Mouse (Mus musculus): Measurements from ENCODE around the gene Rgs4. TPM values are rescaled to one million over a fixed set of nuclear protein-coding genes. Genes with fewer than 3 reads are reported as not detected.

Rgs4 gene
- polyA plus RNA-seq, 1 experiment from 2014 or later = 2.9 TPM

DNA sequence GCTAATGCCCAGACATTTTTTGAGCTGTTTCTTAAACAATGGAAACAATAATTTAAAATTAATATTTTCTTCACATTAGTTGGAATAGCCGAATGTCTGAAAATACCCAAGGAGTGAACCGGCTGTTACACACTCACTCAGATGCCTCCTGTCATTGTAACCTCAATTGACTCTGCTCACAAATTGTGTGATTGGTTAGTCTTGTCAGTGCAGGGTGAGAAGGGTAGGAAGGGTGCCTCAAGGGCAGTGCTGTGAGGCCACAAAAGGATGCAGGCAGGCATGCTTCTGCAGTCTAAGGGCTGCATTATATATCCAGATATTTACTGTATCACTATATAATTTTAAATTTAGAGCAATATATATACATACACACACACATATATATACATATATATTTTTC is 54.4 kb downstream of the Rgs4 start:
- no peak overlapping the region for H3K9ac ChIP-seq
- ATAC-seq (ENCODE audit: insufficient read depth) (no peak), DNase-seq (no peak)
- no peak overlapping the region for H3K27ac ChIP-seq (ENCODE audit: low read depth)
- H3K27me3 ChIP-seq (ENCODE audit: insufficient read depth, low read length) = no peaks in the 10 kb centered on the region
- TF ChIP-seq CTCF (IDR thresholded peaks at IDR 0.05; ENCODE audit: low read depth) = no peak
- H3K4me3 ChIP-seq (ENCODE audit: low read depth, low read length) = no peak overlapping the region
- H3K36me3 ChIP-seq (ENCODE audit: insufficient read depth) = no peaks in the 10 kb centered on the region
- H3K4me1 ChIP-seq (ENCODE audit: insufficient read depth) = no peaks in the 10 kb centered on the region
- H3K9me3 ChIP-seq (ENCODE audit: low read depth, low read length) = no peaks in the 10 kb centered on the region
- no peak overlapping the region for H3K4me2 ChIP-seq
- 61% methylated on average over 2 of the region's 2 CpGs for WGBS

Other genes with a start within 250 kb of the Rgs4 start
- 77.4 and 78.9 TPM in 2 replicates for gene Nuf2, start 216.2 kb downstream of the Rgs4 start, polyA plus RNA-seq (2014; fragmentation: Nextera tagmentation; extraction: Ambion mirVana)
- gene Rgs5, start 92.1 kb downstream of the Rgs4 start, polyA plus RNA-seq (2014; fragmentation: Nextera tagmentation; extraction: Ambion mirVana) = 8.8 TPM in 2 replicates
- 0.20 TPM in 1 of 2 replicates, not detected in the other for gene Ccdc190, start 181.0 kb upstream of the Rgs4 start, polyA plus RNA-seq (2014; fragmentation: Nextera tagmentation; extraction: Ambion mirVana)
- 11.2 and 13.5 TPM in 2 replicates for gene Hsd17b7, start 221.6 kb upstream of the Rgs4 start, polyA plus RNA-seq (2014; fragmentation: Nextera tagmentation; extraction: Ambion mirVana)

All from lung, embryonic 14.5 days (tissue).